Mouse (Mus musculus): Measurements from ENCODE around the gene Mef2a. TPM values are rescaled to one million over a fixed set of nuclear protein-coding genes. Genes with fewer than 3 reads are reported as not detected.
"Not testable (repeated sequence)": the region's sequence is repeated elsewhere in the genome, so short reads cannot be mapped to it uniquely, and the experiment has no call there.

The Mef2a gene
- total RNA-seq, 2 experiments from 2014 or later: 67.8 to 69.8 TPM

DNA sequence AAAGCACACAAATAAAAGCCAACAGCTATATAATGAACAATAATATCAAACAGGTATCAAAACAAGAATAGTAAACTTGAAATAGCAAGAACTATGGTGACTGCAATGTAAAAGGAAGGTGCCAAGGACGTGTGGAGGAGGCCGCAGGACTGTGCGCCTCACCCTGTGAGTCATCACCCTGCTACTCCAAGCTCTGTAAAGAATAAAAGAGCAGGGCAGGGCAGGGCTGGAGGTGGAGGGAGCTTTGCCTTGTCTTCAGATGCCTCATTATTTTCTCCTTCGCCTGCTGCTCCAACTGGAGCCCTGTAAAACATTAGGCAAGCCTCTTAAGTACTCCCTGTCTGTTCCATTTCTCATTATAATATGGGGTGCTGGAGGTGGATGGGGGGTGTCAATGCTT lies 85.2 kb downstream of the Mef2a start:
- no peak for DNase-seq
- intact Hi-C loops (cut with DNase I; ENCODE audit: low total_unique reads): no loop called here

DNA sequence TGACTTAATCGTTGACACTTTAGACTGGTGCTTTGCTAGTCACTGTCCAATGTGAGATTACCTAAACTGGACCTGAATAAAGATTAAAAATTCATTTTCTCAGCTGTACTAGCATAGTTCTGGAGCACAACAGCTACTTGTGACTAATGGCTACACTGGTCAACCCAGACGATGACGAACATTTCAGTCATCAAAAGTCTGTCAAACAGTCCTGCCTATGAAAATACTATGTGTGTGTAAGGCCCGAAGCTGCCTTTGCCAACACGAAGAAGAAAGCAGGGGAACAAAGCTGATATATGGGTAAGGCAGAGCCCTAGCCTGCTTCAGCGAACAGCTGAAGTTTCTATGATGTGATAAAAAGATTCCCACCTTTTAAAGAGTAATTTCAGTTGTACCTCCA lies 89.1 kb downstream of the Mef2a start:
- intact Hi-C loops (cut with DNase I; ENCODE audit: low total_unique reads): no loop called here
- DNase-seq: no peak

DNA sequence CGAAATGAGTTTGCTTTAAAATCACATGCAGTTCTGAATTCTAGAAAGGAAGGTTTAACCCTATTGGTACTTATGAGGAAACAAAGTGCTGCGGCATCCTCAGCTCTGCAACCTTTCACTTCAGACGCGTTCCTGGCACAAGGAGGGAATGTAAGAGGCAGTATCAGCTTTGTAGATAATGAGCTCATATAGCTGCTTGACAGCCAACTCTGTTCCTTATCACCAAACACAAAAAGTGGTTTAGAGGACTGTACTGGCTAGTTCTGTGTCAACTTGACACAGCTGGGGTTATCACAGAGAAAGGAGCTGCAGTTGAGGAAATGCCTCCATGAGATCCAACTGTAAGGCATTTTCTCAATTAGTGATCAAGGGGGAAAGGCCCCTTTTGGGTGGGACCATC lies 102.2 kb downstream of the Mef2a start:
- intact Hi-C loops (cut with DNase I; ENCODE audit: low total_unique reads): not testable (repeated sequence)

DNA sequence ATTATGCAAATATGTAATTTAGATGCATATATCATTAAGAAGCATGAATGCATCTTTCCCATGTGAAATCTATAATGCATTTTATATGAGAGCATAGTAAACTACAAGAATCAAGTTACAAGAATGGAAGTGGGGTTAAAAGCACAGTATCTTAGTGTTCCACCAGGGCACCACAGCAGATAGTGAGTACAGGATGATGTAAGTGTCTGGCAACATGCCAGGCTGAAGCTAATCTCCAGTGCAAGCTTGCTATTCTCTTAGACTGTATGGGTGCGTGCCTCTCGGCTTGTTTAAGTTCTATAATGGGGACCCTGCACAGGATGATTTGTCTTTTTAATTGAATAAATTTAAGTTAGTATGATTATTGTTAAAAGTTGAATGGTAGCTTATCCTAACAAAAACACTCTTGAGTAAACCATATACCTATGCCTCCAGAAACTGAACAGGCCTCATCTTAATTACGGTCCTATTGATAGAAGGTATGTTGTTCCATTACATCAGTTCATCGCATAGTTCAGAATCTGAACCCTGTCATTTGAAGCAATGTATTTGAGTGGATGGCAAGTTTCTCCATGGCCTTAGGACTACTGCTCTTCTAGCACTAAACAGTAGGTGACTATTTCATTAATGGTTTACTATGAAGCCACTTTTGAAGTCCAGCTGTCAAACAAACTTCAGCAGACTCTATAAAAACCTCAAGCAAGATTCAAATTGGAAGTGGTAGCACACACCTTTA lies 112.7 kb downstream of the Mef2a start:
- intact Hi-C loops (cut with DNase I; ENCODE audit: low total_unique reads): loop anchor here (10.0 kb wide), 1 partner anchor 85 kb away; no protein-coding TSS in a partner anchor
- DNase-seq: peak; percentile 66

More for the DNA sequence above, 102.2 kb downstream of the Mef2a start:
- not testable (repeated sequence) for DNase-seq

DNA sequence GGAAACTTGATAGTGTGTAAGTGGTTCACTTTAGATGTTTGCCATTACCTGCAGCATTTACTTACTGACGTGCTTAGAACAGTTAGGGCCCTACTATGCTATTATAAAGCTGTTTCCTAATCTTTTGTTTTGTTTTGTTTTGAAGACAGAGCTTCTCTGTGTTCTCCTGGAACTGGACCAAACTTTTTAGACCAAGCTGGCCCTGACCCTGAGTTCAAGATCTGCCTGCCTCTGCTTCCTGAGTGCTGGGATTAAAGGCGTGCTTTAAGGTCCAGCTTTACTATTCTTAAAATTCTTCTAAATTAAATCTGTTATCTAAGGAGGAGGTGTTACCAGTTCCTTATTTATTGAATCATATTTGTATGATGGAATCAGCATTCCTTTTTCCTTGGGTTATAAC lies 126.6 kb downstream of the Mef2a start:
- no peak for DNase-seq
- intact Hi-C loops (cut with DNase I; ENCODE audit: low total_unique reads): loop anchor here (10.0 kb wide), 1 partner anchor 279 kb away; no protein-coding TSS in a partner anchor

DNA sequence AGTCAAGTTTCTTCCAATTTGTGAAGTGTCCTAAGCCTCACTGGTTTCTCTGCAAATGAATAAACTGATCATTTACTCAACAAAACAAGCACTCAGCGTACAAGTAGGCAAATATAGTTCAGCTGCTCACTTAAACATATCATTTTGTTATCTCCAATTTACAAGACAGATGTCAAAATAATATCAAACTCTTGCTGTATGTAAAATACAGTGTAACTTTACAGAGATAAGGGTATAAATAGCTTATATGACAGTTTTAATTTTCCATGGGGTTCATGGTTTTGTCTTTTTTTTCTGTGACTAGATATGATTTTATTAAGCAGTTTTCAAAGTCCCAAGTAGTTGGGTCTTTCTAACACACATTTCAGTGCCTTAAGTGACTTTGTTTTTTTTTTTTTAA lies 127.4 kb downstream of the Mef2a start:
- no peak for DNase-seq
- intact Hi-C loops (cut with DNase I; ENCODE audit: low total_unique reads): loop anchor here (10.0 kb wide), 1 partner anchor 280 kb away; no protein-coding TSS in a partner anchor

DNA sequence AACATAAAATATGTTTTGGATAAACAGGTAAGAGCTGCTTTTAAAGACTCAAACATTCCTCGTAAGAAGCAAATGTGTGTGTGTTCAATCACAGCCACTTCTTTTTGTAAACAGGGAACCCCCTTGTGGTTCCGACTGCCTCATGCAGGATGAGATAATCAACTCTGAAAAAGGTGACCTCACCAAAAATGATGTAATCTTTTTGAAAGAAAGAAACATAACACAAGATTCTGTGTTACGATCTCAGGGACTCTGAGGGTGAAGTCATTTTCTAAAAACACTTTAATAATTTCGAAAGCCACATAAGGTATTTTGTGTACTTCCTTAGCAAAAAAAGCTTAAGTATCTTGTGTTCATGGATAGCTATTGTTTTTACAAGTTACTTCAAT lies 128.8 kb downstream of the Mef2a start:
- no peak for DNase-seq
- intact Hi-C loops (cut with DNase I; ENCODE audit: low total_unique reads): loop anchor here (10.0 kb wide), 1 partner anchor 281 kb away; no protein-coding TSS in a partner anchor

DNA sequence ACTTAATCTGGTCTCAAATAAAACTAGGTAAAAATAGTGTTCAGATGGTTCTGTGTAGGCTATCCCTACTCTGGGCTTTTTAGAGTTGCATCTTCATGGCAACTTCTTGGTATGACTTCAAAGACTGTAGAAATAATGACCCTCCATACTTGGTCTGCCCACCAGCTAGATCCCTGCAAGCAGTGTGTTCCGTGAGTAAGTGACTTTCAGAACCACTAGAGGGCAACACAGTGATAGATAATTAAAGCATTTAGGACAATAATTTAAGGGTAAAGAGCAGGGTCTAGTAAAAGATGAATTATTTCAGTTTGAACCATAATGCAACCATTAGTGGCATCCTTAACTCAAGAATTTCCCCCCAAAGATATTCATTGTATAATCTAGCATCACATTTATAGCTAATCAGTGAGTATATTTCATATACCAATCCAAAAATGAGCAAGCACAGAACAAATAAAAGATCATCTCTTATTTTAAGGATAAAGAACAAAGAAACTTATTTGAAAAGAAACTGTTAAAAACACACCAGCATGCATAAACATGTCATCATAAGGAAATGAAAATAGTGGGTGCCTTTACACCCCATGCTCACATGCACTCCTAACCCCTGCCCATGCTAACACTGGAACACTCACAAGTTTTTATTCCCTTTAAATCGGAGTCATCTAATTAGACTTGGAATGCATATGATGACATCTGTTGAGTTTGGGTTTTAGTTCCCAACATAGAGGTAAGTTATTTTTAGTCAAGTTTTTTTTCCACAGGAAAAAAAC lies 129.4 kb downstream of the Mef2a start:
- intact Hi-C loops (cut with DNase I; ENCODE audit: low total_unique reads): loop anchor here (10.0 kb wide), 1 partner anchor 281 kb away; no protein-coding TSS in a partner anchor
- DNase-seq: no peak

DNA sequence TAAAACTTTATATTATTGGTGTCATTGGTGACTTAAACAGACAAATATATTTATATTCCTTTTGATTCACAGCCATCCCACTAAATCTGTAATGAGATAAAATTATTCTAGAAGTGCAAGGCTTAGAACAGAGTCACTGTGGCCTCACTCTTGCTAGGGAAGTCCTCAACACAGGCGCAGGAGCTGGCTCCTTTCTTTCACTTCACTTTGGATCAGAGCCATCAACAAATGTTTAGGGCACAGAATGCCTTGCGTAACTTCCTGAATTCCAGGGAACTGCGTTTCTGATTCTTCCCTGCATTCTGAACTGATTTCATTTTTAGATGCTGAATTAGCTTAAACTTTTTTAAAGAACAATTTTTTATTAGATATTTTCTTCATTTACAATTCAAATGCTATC lies 130.7 kb downstream of the Mef2a start:
- intact Hi-C loops (cut with DNase I; ENCODE audit: low total_unique reads): loop anchor here (10.0 kb wide), 1 partner anchor 283 kb away; no protein-coding TSS in a partner anchor
- no peak for DNase-seq

DNA sequence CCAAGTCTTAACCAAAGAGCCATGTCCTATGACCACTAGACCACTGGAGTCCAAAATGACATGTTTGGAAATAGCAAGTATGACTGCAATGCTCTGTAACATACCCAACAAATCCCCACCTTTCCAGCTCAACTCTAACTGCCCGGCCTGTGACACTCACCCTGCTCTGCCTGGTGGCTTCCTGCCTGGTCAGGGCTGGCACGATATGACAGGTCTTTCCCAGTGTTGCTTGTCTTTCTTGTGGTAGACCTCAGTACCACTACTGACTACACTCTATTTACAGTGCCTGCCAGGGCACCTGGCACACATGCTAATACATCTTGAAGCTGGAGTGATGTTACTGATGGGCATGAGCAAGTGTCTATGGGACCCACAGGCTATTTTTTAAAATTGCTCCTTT lies 134.9 kb downstream of the Mef2a start:
- no peak for DNase-seq
- intact Hi-C loops (cut with DNase I; ENCODE audit: low total_unique reads): no loop called here

DNA sequence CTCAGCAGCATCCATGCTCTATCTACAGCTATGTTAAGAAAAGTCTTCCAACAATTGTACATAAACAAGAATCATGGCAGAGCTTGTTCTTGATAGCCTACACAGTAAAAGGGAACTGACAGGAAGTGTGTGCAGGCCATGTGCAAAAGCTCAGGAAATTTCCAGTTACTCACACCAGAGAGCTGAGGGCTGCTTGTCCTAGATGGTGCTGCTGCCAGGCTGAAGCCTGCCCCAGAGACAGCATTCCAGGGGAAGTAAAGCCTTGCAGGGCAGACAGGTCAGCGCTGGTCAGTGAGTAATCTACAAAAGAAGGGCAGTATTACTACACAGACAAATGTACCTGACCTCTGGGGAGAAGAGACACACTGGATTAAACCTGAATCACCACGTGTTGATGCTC lies 136.3 kb downstream of the Mef2a start:
- intact Hi-C loops (cut with DNase I; ENCODE audit: low total_unique reads): no loop called here
- no peak for DNase-seq

DNA sequence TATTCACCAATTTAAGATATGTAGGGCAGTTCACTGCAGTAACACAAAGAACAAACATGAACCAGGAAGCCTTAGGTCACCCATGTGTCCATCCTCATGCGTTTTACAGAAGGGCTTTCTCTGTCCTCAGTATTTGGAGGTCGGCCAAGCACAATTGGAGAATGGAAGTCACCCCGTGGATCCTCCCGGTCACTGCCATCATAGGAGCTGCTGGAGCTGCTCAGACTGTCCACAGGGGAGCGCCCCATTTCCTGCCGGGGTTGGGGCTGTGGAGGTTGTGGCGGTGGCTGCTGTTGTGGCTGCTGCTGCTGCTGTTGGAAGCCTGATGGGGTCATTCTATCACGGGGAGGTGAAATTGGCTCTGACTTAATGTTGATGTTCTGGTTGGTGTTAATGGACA lies 137.9 kb downstream of the Mef2a start:
- DNase-seq: peak; percentile 30
- intact Hi-C loops (cut with DNase I; ENCODE audit: low total_unique reads): no loop called here

DNA sequence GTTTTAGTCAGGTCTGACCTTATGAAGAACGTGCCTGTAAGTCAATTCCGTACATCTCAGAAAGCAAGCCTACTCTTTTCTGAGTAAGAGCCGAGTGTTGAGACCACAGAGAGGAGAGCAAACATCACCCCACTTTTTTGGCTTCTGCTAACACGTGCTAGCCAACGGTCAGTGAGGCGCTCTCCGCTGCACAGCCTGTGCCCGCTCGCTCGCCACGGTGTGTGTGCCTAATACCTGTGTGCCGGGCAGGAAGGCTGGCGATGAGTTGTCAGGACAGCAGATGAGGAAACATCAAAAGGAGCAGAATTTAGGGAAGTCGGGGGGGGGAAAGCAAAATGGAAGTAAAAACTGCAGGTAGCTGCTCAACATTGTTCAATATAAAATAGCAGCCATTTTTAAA lies 140.2 kb downstream of the Mef2a start:
- intact Hi-C loops (cut with DNase I; ENCODE audit: low total_unique reads): no loop called here
- no peak for DNase-seq

DNA sequence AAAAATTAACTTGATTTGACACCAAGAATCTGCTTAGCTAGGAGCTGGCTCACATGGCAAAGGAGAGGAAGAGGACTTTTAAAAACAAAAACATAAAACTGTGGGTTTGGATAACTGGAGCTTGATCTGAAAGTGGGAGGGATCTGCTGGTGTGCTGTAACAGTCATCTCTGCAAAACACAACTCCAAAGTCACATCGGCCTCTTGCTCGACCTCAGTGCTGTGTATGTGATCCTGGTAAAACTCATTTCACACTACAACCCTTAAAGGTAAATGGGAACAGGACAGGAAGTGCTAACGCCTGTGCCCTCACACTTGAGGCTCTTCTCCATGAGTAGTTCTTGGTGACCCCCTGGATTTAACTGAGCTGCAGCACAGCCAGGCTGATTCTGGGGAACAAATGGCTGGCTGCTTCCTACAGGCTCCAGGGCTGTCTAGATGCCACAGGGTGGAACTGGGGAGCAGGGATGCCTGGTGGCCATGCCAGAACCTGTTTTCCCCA lies 142.0 kb downstream of the Mef2a start:
- intact Hi-C loops (cut with DNase I; ENCODE audit: low total_unique reads): no loop called here
- DNase-seq: no peak

DNA sequence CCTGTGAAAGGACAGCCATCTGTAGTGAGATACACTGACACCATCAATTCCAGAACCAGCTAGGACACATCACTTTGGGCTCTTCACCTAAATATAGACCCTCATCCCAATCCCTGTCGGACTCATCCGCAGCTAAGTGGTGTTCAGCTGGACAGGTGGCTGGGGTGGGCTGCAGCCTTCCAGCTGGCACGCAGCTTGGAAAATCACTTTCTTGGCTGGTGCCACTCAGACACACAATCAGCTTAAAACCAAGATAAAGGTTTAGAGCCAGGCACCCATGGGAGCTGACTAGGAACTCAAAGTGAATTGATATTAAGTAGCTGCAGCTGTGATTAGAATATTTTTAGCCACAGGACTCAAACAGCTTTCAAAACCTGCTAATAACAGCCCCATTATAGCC lies 142.4 kb downstream of the Mef2a start:
- DNase-seq: peak; percentile 34
- intact Hi-C loops (cut with DNase I; ENCODE audit: low total_unique reads): no loop called here

DNA sequence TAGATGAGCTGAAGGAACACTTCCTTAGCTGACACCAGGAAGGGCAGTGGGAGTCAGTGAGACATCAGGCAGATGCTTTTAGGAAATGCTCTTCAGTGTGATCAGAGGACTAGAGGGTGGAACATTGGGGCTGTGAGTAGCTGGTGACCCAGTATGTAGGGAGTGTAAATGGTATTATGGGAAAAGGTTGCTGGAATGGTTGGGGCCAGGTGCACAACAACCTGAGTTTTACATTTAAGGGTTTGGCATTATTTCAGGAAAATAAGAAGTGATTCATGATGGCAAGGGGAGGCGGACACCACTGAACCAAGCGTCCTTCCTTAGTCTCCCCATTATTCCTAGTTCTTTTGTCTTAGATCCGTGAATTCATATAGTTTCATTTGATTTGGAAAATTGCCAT lies 143.0 kb downstream of the Mef2a start:
- intact Hi-C loops (cut with DNase I; ENCODE audit: low total_unique reads): loop anchor here (5.0 kb wide), 1 partner anchor 398 kb away; no protein-coding TSS in a partner anchor
- no peak for DNase-seq

DNA sequence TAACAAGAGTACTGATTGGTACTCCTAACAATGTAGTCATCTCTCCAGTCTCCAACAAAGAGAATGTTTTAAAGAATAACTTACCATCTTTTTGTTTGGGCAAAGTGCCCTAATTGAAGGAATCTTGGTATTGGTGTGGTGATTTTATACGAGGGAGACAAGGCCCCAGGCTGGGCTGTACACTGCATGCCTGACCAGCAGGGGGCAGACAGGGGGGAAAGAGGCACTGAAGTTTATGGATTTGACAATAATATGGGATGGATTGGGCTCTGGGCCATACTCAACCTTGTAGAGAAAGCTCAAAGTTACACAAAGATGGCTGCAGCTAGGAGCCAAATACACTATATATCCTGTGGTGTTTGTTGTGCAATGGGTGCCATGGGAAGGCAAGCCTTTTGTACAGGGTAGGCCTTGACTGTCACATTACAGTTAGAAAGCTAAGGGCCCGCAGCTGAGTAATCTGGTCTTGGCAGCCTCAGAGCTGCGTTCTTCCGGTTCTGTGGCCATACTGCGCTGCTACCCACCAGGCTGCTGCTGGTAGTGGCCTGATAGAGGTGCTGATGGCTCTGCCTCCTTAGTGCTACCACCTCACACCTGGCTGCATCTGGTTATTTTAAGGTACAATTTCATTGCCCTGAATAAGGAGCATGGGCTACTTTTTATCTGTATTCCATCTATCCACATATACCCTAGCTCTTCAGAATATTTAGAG lies 143.6 kb downstream of the Mef2a start:
- DNase-seq: peak; percentile 53
- intact Hi-C loops (cut with DNase I; ENCODE audit: low total_unique reads): loop anchor here (5.0 kb wide), 1 partner anchor 398 kb away; no protein-coding TSS in a partner anchor

DNA sequence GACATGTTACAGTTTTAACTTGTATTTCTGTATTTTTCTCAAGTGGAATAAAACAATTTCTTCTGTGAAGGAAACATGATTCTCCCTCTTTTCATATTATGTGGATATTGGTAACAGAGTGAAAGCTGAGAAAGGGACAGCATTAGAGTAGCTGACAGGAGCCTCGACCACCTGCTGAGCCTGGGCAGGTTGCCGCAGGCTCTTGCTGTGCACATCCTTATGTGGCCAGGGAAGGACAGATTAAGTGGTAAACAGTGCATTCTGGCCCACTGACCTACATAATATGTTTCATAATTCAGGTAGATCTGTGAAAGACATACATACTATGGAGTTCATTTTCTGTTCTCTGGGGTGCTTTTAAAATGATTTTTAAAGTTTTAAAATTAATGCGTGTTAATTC lies 144.3 kb downstream of the Mef2a start:
- intact Hi-C loops (cut with DNase I; ENCODE audit: low total_unique reads): loop anchor here (5.0 kb wide), 1 partner anchor 399 kb away; no protein-coding TSS in a partner anchor
- no peak for DNase-seq

DNA sequence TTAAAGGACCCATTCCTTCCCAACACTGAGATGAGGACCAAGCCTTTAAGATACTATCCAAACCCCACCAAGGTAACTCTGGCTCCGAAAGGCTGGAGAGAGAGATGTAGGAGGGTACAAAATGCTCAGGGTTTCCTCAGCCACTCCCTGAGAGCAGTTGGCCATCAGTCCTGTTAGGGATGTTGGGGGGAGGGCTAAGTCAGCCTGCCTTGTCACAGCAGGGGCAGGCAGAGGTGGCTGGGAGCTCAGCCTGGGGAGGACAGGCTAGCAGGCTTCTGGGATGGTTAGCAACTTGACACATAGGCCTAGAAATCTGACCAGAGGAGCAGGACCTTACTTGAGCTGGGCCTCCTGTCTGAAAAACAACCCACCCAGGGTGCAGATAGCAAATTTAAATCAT lies 145.1 kb downstream of the Mef2a start:
- DNase-seq: no peak
- intact Hi-C loops (cut with DNase I; ENCODE audit: low total_unique reads): loop anchor here (5.0 kb wide), 1 partner anchor 400 kb away; no protein-coding TSS in a partner anchor
